Mouse (Mus musculus) spleen, adult 12 weeks (tissue): ENCODE data around the gene Mgmt.

Source experiments
- DNase-seq: peaks from one replicate; pipeline ENCODE4 v3.0.0; 2022; ENCODE audit warnings: low spot score

Gene Mgmt

DNA sequence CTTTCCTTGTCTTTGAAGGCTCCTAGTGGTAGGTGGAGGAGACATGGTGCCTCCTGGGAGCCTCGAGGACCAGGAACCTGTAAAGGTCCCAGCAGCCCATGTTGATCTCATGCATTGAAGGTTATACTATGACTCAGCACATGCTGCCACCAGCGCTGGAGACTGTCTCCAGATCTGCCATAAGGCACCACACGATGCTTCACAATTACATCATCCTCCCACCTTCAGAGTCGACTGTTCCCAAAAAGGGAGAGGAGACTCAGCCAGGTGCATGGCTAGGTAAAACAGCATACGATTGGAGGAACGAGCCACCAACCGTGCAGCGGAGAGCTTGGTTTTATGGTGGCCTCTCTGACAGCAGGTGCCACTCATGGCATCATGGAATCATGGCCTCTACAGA, 234.3 kb downstream of the Mgmt start:
- no peak for DNase-seq

DNA sequence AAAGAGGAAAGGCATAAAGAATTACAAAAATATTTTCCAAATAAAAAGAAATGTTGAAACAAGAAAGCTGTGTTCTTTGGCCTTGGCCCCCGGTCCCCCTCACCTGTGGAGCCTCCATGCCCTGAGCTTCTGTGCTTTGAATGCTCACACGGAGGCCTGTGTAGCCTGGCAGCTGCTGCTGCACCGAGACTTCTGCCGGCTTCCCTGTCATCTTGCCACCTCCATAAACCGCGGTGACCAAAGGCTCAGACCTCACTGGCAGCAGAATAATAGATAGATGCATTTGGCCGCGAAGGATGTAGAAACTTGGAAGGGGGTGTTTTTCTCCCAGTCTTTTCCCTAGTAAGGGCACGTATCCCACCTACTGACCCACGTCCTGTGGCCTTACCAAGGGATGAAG, 235.8 kb downstream of the Mgmt start:
- no peak for DNase-seq

DNA sequence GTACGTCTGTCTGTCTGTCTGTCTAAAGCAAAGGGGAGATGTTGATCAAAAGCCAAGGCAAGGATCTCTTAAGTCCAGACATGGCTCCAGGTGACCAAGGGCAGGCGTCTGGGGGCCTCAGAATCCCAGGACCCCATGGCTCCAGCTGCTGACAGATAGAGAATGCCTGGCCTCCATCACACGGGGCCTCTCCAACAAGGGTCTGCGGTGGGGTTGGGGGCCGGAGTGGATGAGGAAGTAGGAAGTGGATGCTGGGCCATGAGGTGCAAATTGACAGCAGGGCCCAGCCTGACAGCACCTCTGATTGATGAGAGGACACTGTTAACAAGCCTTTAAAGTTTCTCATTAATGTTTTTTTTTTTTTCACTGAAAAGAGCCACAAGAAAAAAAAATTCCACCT, 237.5 kb downstream of the Mgmt start:
- no peak for DNase-seq

DNA sequence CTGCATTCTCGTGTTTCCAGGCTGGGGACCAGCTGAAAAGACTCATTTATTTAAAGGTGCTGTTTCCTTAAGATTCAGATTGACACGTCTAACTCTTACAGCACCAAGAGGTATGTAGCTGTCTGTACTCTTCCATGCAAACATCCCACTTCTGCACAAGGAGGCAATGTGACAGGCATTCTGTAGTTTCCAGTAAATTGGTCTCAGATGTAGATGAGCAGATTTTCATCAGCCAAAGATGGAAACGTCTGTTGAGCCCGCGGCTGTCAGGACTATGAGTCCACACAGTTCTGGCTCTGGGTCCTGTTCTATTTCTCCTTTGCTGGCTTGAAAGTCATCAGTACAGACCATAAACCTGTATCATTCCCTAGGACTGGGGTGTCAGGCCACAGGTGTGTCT, 243.7 kb downstream of the Mgmt start:
- no peak for DNase-seq

DNA sequence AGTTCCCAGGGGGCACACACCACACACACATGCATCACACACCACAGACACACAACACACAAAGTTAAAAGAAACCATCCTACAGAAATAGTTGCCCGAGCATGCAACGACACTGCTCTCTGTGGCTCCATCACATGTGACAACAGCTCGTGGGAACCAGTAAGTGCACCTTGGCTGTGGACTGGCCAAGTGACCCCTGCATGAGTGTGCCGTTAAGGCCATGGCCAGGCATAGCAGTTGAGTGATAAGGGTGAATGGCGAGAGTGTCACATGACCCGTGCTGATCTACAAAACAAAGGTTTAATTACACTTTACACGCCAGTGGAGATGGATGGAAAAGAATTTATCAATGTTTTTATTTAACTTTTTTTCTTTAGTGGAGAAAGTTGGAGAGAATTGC, 245.9 kb downstream of the Mgmt start:
- DNase-seq, result no peak

DNA sequence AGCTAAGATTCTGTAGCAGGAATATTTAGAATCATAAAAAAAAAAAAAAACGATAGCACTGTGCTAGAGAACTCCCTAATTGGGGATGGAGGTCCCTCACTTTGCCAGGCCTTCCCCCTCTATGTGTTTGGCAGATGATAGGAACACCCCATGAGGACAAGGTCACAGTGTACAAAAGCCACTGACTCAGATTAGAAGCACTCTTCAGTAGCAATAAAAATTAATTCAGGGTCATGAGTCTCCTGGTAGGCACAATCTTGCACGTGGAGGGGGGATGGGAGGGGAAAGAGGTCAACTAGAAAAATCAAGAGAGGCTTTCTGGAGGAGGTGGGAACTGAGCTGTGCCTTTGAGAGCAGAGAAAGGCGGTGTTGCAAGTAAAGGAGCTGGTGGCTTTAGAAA, 247.0 kb downstream of the Mgmt start:
- no peak for DNase-seq

DNA sequence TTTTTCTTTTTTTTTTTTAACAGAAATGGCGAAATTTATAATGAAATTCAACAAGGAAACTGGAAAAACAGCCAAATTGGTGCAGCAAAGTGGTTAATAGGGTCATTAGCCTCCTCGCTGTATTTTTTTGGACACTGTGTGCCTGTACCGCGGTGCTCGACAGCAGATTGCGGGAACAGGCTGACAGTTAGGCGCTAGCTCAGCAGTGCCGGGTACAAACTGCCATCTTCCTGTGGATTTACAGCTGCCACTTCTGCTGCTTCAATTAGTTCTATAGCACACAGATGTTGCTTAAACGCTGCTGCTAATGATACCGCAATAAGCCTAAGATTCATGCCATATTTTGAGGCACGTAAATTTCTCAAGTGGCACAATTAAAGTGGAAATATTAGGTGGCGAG, 252.7 kb downstream of the Mgmt start:
- DNase-seq, result no peak

DNA sequence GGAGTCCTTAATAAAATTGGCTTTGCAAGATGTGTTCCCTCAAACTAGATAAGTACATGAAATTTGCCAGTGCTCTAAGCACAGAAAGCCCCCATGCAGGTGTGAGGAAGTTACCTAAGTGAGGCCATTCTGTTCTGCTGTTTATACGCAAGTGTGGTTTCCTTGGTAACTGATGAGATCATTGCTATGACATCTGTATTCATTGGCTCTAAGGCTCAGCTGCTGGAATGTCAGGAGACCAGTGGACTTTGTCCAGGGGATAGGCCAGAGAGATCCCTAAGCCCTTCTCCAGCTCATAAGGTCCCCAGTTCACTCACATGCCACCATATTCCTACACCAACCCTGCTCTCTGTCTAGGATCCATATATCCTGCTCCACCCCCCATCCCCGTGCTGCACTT, 257.4 kb downstream of the Mgmt start:
- DNase-seq, result no peak

DNA sequence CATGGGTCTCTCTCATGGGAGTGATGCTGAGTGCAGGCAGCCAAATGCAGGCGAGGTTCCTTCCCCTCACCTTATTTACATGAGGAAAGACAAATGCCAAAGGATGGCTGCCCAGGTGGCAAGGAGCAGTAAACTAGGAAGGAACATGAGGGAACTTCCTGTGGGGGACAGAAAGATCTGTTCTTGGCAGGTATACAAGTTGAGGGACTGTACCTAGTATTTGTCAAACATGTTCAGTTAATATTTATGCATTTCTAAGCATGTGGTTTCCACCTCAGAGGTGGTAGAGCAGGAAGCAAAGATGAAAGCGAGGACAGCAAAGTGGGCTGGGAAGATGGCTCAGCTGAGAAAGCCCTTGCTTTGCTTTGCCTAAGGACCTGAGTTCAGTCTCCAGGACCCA, 260.2 kb downstream of the Mgmt start:
- DNase-seq, result no peak

DNA sequence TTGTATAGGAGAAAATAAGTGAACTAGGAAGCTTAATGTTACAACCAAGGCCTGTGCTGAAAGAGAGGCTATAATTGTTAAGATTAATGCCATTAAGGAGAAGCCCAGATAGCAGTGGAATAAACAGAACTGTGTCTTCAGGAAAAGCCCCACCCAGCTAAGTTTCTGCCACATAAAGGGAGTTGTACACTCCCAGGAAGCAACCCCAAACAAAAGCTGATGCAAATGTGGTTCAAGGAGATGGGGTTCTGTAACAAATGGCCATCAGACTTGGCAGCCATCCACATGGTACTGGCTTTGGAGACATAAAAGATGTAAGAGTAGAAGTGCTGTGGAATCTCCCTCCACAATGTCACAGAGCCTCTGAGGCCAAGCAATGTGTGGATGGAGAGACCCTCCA, 264.7 kb downstream of the Mgmt start:
- DNase-seq, result no peak

DNA sequence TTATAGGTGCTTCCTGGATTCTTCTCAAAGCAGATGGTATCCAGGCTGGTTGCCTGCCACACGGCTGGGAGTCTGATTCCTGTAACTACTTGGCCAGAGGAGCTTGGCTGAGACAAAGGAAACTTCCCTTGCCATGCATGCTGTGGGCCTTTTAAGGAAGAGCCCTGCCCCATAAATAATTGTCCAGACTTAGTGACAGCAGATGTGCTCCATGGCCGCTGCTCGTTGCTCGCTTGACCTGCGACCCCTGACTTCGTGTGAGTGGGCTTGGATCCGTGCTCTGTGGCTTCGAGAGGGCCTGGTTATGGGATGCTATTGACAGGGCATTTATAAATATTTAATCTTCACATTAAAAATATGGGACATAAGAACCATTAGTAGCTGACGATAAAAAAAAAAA, 277.9 kb downstream of the Mgmt start:
- DNase-seq, result no peak
